Mouse (Mus musculus) limb, embryonic 14.5 days (tissue): ENCODE data around the gene Fam171a1. TPM values are rescaled to one million over a fixed set of nuclear protein-coding genes. Genes with fewer than 3 reads are reported as not detected.

Experiments
- ATAC-seq: fragments of 200-750 bp; cut with Nextera tagmentation; 2 replicates; pipeline ENCODE4 v1.8.0; 2017; ENCODE audit warnings: low read depth, moderate number of reproducible peaks, moderate TSS enrichment; ENCODE audit not compliant: low FRiP score
- DNase-seq: peaks from one replicate; pipeline ENCODE4 v3.0.0-alpha.2; 2015; ENCODE audit warnings: low spot score
- H3K27ac ChIP-seq: fragments of 300-500 bp; sonication (generic); replicated peaks from 2 replicates; pipeline ENCODE4 v1.5.1; 2014; ENCODE audit warnings: low read depth, mild to moderate bottlenecking, low read length, moderate library complexity, mixed read lengths
- H3K27me3 ChIP-seq: fragments of 300-500 bp; sonication (generic); 2 replicates; pipeline ENCODE4 v1.6.1; 2014; ENCODE audit warnings: low read length, mixed read lengths; ENCODE audit not compliant: control insufficient read depth, insufficient read depth
- H3K36me3 ChIP-seq: fragments of 300-500 bp; sonication (generic); 2 replicates; pipeline ENCODE4 v1.6.1; 2014; ENCODE audit warnings: mild to moderate bottlenecking, low read length, moderate library complexity, mixed read lengths; ENCODE audit not compliant: control insufficient read depth, insufficient read depth
- H3K4me1 ChIP-seq: fragments of 300-500 bp; sonication (generic); 2 replicates; pipeline ENCODE4 v1.6.1; 2014; ENCODE audit warnings: antibody characterized with exemption, low read length, mixed read lengths; ENCODE audit not compliant: control insufficient read depth, insufficient read depth
- H3K4me2 ChIP-seq: fragments of 300-500 bp; sonication (generic); replicated peaks from 2 replicates; pipeline ENCODE4 v1.6.1; 2014; ENCODE audit warnings: low read depth, mild to moderate bottlenecking, low read length, moderate library complexity; ENCODE audit not compliant: severe bottlenecking
- H3K4me3 ChIP-seq: fragments of 300-500 bp; sonication (generic); replicated peaks from 2 replicates; pipeline ENCODE4 v1.5.1; 2014; ENCODE audit warnings: low read length
- H3K9ac ChIP-seq: fragments of 300-500 bp; sonication (generic); 2 replicates; pipeline ENCODE4 v1.6.1; 2014; ENCODE audit warnings: mild to moderate bottlenecking, low read depth, low read length, moderate library complexity; ENCODE audit not compliant: severe bottlenecking
- H3K9me3 ChIP-seq: fragments of 300-500 bp; sonication (generic); 2 replicates; pipeline ENCODE4 v1.6.1; 2016; ENCODE audit warnings: low read length; ENCODE audit not compliant: control insufficient read depth
- POLR2A ChIP-seq: fragments of 200-500 bp; IDR thresholded peaks from 2 replicates; pipeline ENCODE4 v1.8.0; 2012; ENCODE audit warnings: inconsistent platforms, mild to moderate bottlenecking, moderate library complexity, borderline replicate concordance; ENCODE audit not compliant: insufficient read depth, insufficient read length; ENCODE audit errors: extremely low read depth
- WGBS: fragments of 180-500 bp; shearing (Covaris S2); extraction: QIAGEN DNeasy Blood & Tissue Kit; methylation state at CpG from one replicate; pipeline ENCODE4 v1.1.7; 2014; 5-methylcytosine and 5-hydroxymethylcytosine counted together
- polyA plus RNA-seq, 2 experiments: library from polyadenylated mRNA; depleted of rRNA in 1 of 2; stranded (reverse) in 1 of 2; unstranded in 1 of 2; fragments of >200 nt; fragmentation: Nextera tagmentation in 1 of 2; extraction: Ambion mirVana in 1 of 2; gene quantifications; 2 replicates each; pipeline versions ENCODE4 v1.2.1 to v1.2.3; 2012 to 2014

Gene Fam171a1
- polyA plus RNA-seq, 2 experiments = 31.7 to 32.7 TPM

DNA sequence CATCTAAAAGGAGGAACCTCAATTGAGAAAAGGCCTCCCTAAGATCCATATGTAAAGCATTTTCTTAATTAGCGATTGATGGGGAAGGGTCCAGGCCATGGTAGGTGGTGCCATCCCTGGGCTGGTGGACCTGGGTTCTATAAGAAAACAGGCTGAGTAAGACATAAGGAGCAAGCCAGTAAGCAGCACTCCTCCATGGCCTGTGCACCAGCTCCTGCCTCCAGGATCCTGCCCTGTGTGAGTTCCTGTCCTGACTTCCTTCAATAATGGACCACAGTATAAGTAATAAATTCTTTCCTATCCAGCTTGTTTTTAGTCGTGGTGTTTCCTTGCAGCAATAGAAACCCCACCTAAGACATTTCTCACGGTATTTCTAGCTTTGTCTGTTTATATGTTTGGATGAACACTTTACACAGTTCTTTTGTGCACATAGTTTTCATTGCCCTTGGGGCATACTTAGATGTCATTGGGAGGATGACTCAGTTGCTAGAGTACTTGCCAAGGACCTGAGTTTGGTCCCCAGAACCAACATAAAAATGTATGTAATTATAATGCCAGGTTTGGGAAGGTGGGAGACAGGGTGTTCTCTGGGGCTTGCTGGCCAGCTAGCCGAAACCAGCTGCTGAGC, 13.3 kb downstream of the Fam171a1 start:
- H3K4me3 ChIP-seq = no peak overlapping the region
- no peak overlapping the region for H3K27ac ChIP-seq
- 0 out of 2 replicates have a peak, but pooled peaks cover 4% of the 10 kb centered on the region for H3K4me1 ChIP-seq
- no peaks in the 10 kb centered on the region for H3K9me3 ChIP-seq
- no peak overlapping the region for H3K9ac ChIP-seq
- no peak overlapping the region for H3K4me2 ChIP-seq
- no peak for ATAC-seq
- H3K27me3 ChIP-seq = no peaks in the 10 kb centered on the region
- WGBS = 81% methylated on average over 4 of the region's 4 CpGs
- H3K36me3 ChIP-seq = no peaks in the 10 kb centered on the region
- TF ChIP-seq POLR2A = no peak
- no peak for DNase-seq

DNA sequence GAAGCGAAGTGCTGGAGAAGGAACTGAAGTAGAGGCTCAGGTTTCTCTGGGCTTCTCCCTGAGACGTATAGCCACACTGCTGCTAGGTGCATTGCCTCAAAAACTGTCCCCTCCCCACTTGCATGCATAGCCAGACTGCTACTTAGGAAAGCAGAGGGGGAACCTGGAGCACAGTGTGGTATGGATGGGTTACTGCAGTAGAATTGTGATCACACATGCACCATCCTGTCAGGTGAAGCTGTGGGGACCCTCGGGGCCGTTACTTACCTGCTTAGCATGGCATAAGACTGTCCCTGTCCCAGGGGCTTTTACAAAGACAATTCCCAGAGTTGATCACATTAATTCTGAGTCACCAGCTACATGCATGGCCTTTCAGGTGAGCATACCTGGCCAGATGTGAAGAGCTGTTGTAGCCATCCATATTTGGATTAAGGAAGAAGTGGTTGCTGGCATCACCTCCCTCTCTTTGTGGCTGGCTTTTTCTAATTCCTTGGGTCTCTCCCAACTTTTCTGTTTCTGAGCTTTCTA, 14.4 kb downstream of the Fam171a1 start:
- Histone ChIP-seq H3K4me3 (no peak overlapping the region), H3K36me3 (no peaks in the 10 kb centered on the region), H3K9ac (no peak overlapping the region), H3K9me3 (no peaks in the 10 kb centered on the region), H3K4me1 (0 out of 2 replicates have a peak, but pooled peaks cover 4% of the 10 kb centered on the region), H3K27ac (no peak overlapping the region), H3K4me2 (no peak overlapping the region), H3K27me3 (no peaks in the 10 kb centered on the region)
- no peak for DNase-seq
- ATAC-seq = no peak
- WGBS = 65% methylated on average over 4 of the region's 4 CpGs
- no peak for TF ChIP-seq POLR2A

DNA sequence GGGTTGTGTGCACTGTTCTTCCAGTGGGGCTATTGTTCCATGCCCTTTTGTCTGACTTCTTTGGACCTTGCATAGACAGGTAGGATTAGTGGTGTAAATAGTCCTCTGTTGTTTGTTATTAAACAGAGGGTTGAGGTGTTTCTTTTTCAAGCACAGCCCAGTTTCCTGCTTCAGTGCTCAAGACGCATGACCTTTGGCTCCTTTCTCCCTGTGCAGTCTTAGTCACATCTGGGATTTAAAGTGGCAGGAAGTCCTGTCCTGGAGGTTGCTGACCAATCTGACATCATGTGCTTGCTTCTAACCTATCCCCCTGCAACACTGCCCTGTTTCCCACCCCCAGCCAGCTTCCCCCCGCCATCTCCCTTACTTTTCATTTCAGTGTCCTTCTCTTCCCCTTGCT, 14.9 kb downstream of the Fam171a1 start:
- no peak overlapping the region for H3K4me3 ChIP-seq
- no peak overlapping the region for H3K27ac ChIP-seq
- WGBS = 43% methylated on average over 2 of the region's 2 CpGs
- ATAC-seq (no peak), DNase-seq (no peak)
- H3K9ac ChIP-seq = no peak overlapping the region
- H3K36me3 ChIP-seq = no peaks in the 10 kb centered on the region
- H3K4me1 ChIP-seq = 0 out of 2 replicates have a peak, but pooled peaks cover 4% of the 10 kb centered on the region
- no peaks in the 10 kb centered on the region for H3K27me3 ChIP-seq
- no peak overlapping the region for H3K4me2 ChIP-seq
- H3K9me3 ChIP-seq = no peaks in the 10 kb centered on the region
- TF ChIP-seq POLR2A = no peak

DNA sequence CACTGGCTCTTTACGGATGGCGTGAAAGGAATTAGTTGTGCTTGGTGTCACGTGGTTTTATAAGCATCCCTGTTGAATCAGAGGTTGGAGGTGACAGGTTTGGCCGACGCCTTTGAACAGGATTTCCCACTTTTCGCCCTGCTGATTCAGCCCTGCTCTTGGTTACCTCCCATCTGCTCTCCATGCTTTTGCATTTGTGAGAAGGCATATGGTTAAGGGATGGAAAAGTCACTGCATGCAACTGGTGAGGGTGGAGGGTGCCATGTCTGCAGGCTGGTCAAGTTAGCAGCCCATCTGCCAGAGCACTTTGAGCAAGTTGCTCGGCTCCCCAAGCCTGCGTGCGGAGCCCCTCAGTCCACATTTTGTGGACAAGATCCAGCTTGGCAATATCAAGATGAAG, 18.4 kb downstream of the Fam171a1 start:
- no peak overlapping the region for H3K9ac ChIP-seq
- H3K36me3 ChIP-seq = no peaks in the 10 kb centered on the region
- DNase-seq (no peak), ATAC-seq (no peak)
- no peaks in the 10 kb centered on the region for H3K27me3 ChIP-seq
- 68% methylated on average over 9 of the region's 9 CpGs for WGBS
- H3K4me2 ChIP-seq = no peak overlapping the region
- H3K4me1 ChIP-seq = peaks cover 10% of the 10 kb centered on the region
- H3K4me3 ChIP-seq = no peak overlapping the region
- no peak for TF ChIP-seq POLR2A
- H3K9me3 ChIP-seq = no peaks in the 10 kb centered on the region
- no peak overlapping the region for H3K27ac ChIP-seq

DNA sequence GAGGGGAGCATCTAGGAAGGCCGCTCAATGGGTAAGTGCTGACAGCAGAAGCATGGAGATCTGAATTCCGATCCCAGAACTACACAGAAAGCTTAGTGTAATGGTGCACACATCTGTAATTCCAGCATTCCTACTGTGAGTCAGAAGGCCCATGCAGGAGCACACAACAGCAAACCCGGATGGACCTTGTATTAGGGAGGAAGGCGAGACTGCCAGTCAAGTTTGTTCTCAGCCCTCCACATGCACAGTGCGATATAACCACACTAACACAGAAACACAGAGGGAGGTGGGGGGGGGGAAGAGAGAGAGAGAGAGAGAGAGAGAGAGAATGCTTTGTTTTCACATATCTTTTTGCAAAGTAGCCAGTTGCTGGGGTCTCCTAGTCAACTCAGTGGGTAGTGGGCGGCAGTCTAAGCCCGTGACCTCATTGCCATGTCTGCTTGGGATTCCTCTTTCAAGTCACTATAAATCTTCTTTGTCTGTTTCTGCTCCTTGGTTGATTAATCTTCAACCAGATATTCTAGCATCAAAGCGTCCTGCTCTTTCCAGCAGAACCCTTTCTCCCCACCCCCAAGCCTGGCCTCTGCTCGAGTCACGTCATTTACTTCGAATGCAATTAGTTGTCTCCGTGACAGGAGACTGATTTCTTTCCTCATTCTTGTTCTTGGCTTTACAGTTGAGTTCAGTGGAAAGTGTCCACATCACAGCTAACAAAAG, 20.7 kb downstream of the Fam171a1 start:
- peaks cover 10% of the 10 kb centered on the region for H3K4me1 ChIP-seq
- 47% methylated on average over 12 of the region's 12 CpGs for WGBS
- H3K27ac ChIP-seq = no peak overlapping the region
- no peaks in the 10 kb centered on the region for H3K36me3 ChIP-seq
- DNase-seq (no peak), ATAC-seq (no peak)
- TF ChIP-seq POLR2A = no peak
- H3K9me3 ChIP-seq = no peaks in the 10 kb centered on the region
- H3K9ac ChIP-seq = no peak overlapping the region
- no peak overlapping the region for H3K4me3 ChIP-seq
- no peaks in the 10 kb centered on the region for H3K27me3 ChIP-seq
- no peak overlapping the region for H3K4me2 ChIP-seq
